Mouse (Mus musculus): ENCODE measurements at regions not wholly inside any gene's neighbourhood (a gene's known extent, or its start where the extent isn't known, plus 50 kb on each side); places are given as distances from the start of the nearest gene placed in this dataset.

DNA sequence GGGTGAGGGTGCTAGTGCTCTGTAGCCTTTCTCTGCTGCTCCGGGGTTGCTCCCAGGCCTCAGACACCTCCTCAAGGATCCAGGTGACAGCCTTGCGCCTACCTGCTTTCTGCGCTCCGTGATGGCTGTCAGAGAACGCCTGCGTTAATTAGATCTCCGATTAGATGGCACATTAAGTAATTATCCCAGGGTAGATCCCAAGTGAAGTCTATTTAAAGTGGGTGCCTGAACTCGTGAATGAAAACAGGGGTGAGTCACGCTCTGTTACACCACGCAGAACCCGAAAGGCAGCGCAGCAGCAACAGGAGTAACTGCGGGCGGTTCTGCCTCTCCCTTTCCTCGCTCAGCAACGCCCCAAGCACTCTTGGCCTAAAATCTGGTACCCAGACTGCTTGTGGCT, 108.2 kb upstream of the Gm14444 start:
- WGBS = 89% methylated on average over 16 of the region's 16 CpGs
- Histone ChIP-seq H3K9me3 (ENCODE audit: control insufficient read depth, low read length) (no peaks in the 10 kb centered on the region), H3K4me2 (ENCODE audit: low read depth, low read length, severe bottlenecking) (no peak overlapping the region), H3K27ac (ENCODE audit: low read depth, low read length) (no peak overlapping the region), H3K36me3 (ENCODE audit: control insufficient read depth, insufficient read depth, low read length) (no peaks in the 10 kb centered on the region), H3K4me3 (ENCODE audit: low read depth, low read length) (no peak overlapping the region), H3K27me3 (ENCODE audit: control insufficient read depth, insufficient read depth, low read length) (no peaks in the 10 kb centered on the region), H3K4me1 (replicated peaks; ENCODE audit: control insufficient read depth, insufficient read depth, low read length) (no peaks in the 10 kb centered on the region), H3K9ac (ENCODE audit: low read length) (no peak overlapping the region)
- DNase-seq (ENCODE audit: low spot score) = no peak
- no peak for ATAC-seq (replicated peaks; ENCODE audit: low FRiP score)

DNA sequence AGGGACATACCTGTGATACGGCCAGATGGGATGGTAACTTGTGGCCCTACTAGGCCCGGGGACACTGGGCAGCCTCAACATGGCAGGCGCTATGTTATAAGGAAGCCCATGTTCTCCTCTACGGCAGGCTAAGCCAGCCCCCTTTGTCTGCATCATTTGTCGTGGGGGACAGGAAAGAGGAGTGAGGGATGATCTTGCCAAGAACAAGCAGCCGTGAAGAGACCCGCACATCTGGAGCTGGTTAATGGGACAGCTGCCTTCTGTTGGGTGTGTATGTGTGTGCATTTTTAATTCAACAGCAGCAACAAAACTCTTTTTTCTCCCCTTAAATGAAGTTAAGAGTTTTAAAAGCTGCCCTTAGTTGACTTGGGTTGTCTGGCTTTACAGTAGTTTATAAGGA, 106.4 kb upstream of the Gm14444 start:
- Histone ChIP-seq H3K9ac (ENCODE audit: low read length) (no peak overlapping the region), H3K4me2 (ENCODE audit: low read depth, low read length, severe bottlenecking) (no peak overlapping the region), H3K4me1 (replicated peaks; ENCODE audit: control insufficient read depth, insufficient read depth, low read length) (no peaks in the 10 kb centered on the region), H3K27me3 (ENCODE audit: control insufficient read depth, insufficient read depth, low read length) (no peaks in the 10 kb centered on the region), H3K4me3 (ENCODE audit: low read depth, low read length) (no peak overlapping the region), H3K27ac (ENCODE audit: low read depth, low read length) (no peak overlapping the region), H3K36me3 (ENCODE audit: control insufficient read depth, insufficient read depth, low read length) (no peaks in the 10 kb centered on the region), H3K9me3 (ENCODE audit: control insufficient read depth, low read length) (no peaks in the 10 kb centered on the region)
- 77% methylated on average over 7 of the region's 7 CpGs for WGBS
- ATAC-seq (replicated peaks; ENCODE audit: low FRiP score) (no peak), DNase-seq (ENCODE audit: low spot score) (no peak)

DNA sequence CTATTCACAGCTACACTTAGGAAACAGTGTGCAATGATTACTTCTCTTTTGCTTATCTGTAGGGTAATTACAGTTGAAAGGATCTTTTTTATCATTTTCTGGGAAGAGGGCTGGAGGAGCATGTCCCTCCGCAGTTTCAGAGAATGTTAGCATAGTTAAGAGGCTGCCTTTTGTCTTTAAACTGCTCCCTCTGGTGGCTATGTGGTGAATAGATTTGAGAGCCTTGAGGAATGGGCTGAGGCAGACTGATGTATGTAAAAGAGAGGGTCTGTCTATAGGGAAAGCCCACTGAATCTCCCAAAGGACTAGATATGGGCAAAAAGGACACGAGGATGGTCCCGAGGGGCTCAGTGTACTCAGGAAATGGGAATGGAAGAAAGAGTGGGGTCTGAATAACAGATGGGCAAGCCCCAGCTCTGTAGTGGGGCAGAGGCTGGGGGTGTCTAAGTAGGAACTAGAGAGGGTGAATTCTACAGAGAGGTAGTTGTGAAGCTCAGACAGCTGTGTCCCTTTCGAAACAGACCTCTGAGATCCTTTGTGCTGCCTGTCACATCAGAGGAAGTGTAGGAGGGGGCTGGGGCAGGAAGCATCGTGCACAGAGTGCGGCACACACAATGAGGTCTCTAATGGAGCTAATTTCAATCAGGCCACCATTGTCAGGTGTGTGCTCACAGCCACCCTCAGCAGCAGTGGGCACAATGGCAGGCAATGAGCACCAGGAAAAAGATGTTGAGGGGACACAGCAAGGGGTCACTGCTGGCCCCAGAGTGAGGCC, 104.0 kb upstream of the Gm14444 start:
- 50% methylated on average over 6 of the region's 6 CpGs for WGBS
- Histone ChIP-seq H3K4me3 (ENCODE audit: low read depth, low read length) (no peak overlapping the region), H3K4me2 (ENCODE audit: low read depth, low read length, severe bottlenecking) (no peak overlapping the region), H3K9me3 (ENCODE audit: control insufficient read depth, low read length) (no peaks in the 10 kb centered on the region), H3K4me1 (replicated peaks; ENCODE audit: control insufficient read depth, insufficient read depth, low read length) (no peaks in the 10 kb centered on the region), H3K27ac (ENCODE audit: low read depth, low read length) (no peak overlapping the region), H3K9ac (ENCODE audit: low read length) (no peak overlapping the region), H3K36me3 (ENCODE audit: control insufficient read depth, insufficient read depth, low read length) (no peaks in the 10 kb centered on the region), H3K27me3 (ENCODE audit: control insufficient read depth, insufficient read depth, low read length) (no peaks in the 10 kb centered on the region)
- peak; percentile 81 for ATAC-seq (replicated peaks; ENCODE audit: low FRiP score)
- peak; percentile 58 for DNase-seq (ENCODE audit: low spot score)

GRCm38 (mm10) chr2:174917146-174917905, 92.7 kb upstream of the Gm14444 start:
- Histone ChIP-seq H3K27ac (ENCODE audit: low read depth, low read length) (peak overlapping the region; percentile 95), H3K27me3 (ENCODE audit: control insufficient read depth, insufficient read depth, low read length) (no peaks in the 10 kb centered on the region), H3K4me1 (replicated peaks; ENCODE audit: control insufficient read depth, insufficient read depth, low read length) (peaks cover 11% of the 10 kb centered on the region; the same call in 1 of the 2 replicates), H3K4me3 (ENCODE audit: low read depth, low read length) (no peak overlapping the region), H3K4me2 (ENCODE audit: low read depth, low read length, severe bottlenecking) (peak overlapping the region; percentile 37), H3K9ac (ENCODE audit: low read length) (peak overlapping the region; percentile 61), H3K36me3 (ENCODE audit: control insufficient read depth, insufficient read depth, low read length) (no peaks in the 10 kb centered on the region), H3K9me3 (ENCODE audit: control insufficient read depth, low read length) (no peaks in the 10 kb centered on the region)
- ATAC-seq (replicated peaks; ENCODE audit: low FRiP score) = peak; percentile 96
- peak; percentile 91 for DNase-seq (ENCODE audit: low spot score)
- 12% methylated on average over 10 of the region's 10 CpGs for whole genome bisulfite sequencing

DNA sequence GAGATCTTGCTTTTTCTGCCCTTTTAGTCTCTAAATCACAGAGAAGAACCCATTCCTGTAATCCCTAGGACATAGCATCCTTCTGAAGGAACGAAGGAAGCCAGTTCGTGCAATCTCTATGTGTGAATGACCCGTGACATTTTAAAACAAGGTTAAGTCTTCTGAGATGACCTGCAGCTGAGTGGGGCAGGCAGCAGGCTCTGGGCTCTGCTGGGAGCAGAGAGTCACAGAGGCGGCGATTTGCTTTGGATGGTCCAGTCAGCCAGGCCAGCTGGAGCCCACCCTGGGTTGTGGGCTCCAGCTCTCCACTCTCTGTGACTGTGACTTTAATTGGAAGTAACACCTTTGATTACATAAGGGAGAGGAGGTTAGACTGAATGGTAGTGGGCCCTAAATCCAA, 92.1 kb upstream of the Gm14444 start:
- H3K4me2 ChIP-seq (ENCODE audit: low read depth, low read length, severe bottlenecking) = peak overlapping the region; percentile 30; the same call in 1 of the 2 replicates

DNA sequence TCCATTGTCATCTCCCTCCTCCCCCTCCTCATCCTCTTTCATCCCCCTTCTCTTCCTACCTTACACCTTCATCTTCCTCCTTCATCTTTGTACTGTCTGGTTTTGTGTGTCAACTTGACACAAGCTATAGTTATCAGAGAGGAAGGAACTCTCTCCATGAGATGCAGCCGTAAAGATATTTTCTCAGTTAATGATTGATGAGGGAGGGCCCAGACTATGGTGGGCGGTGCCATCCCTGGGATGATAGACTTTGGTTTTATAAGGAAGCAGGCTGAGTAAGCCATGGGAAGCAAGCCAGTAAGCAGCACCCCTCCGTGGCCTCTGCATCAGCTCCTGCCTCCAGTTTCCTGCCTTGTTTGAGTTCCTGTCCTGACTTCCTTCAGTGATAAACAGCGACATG, 87.8 kb upstream of the Gm14444 start:
- ATAC-seq (replicated peaks; ENCODE audit: low FRiP score) = no peak
- Histone ChIP-seq H3K9ac (ENCODE audit: low read length) (no peak overlapping the region), H3K4me1 (replicated peaks; ENCODE audit: control insufficient read depth, insufficient read depth, low read length) (peaks cover 11% of the 10 kb centered on the region; the same call in 1 of the 2 replicates), H3K27me3 (ENCODE audit: control insufficient read depth, insufficient read depth, low read length) (no peaks in the 10 kb centered on the region), H3K4me3 (ENCODE audit: low read depth, low read length) (no peak overlapping the region), H3K36me3 (ENCODE audit: control insufficient read depth, insufficient read depth, low read length) (no peaks in the 10 kb centered on the region), H3K27ac (ENCODE audit: low read depth, low read length) (no peak overlapping the region), H3K9me3 (ENCODE audit: control insufficient read depth, low read length) (no peaks in the 10 kb centered on the region), H3K4me2 (ENCODE audit: low read depth, low read length, severe bottlenecking) (no peak overlapping the region)
- WGBS = 83% methylated on average over 4 of the region's 4 CpGs
- DNase-seq (ENCODE audit: low spot score) = peak; percentile 22

More for the DNA sequence above, 92.1 kb upstream of the Gm14444 start:
- no peaks in the 10 kb centered on the region for H3K27me3 ChIP-seq (ENCODE audit: control insufficient read depth, insufficient read depth, low read length)
- ATAC-seq (replicated peaks; ENCODE audit: low FRiP score) (peak; percentile 66), DNase-seq (ENCODE audit: low spot score) (peak; percentile 70)
- peak overlapping the region; percentile 95 for H3K27ac ChIP-seq (ENCODE audit: low read depth, low read length)
- no peak overlapping the region for H3K4me3 ChIP-seq (ENCODE audit: low read depth, low read length)
- peak overlapping the region; percentile 61 for H3K9ac ChIP-seq (ENCODE audit: low read length)
- H3K36me3 ChIP-seq (ENCODE audit: control insufficient read depth, insufficient read depth, low read length) = no peaks in the 10 kb centered on the region
- H3K9me3 ChIP-seq (ENCODE audit: control insufficient read depth, low read length) = no peaks in the 10 kb centered on the region
- H3K4me1 ChIP-seq (replicated peaks; ENCODE audit: control insufficient read depth, insufficient read depth, low read length) = peaks cover 11% of the 10 kb centered on the region; the same call in 1 of the 2 replicates
- WGBS = 5% methylated on average over 5 of the region's 5 CpGs

DNA sequence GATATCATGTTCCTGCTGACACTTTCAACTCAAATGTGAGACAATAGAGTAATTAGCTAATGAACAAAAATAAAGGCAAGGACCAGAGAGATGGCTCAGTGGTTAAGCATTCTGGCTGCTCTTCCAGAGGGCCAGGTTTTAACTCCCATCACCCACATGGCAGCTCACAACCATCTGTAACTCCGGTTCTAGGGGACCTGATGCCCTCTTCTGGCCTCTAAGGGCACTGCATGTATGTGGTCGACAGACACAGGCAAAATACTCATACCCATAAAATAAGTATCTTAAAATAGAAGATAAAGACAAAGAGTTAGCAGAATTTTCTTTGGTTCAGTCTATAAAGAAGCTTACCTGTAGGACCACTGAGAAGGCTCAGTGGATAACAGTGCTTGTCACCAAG, 80.3 kb upstream of the Gm14444 start:
- Histone ChIP-seq H3K9ac (ENCODE audit: low read length) (no peak overlapping the region), H3K4me2 (ENCODE audit: low read depth, low read length, severe bottlenecking) (no peak overlapping the region), H3K9me3 (ENCODE audit: control insufficient read depth, low read length) (no peaks in the 10 kb centered on the region), H3K4me1 (replicated peaks; ENCODE audit: control insufficient read depth, insufficient read depth, low read length) (no peaks in the 10 kb centered on the region), H3K27ac (ENCODE audit: low read depth, low read length) (no peak overlapping the region), H3K27me3 (ENCODE audit: control insufficient read depth, insufficient read depth, low read length) (no peaks in the 10 kb centered on the region), H3K36me3 (ENCODE audit: control insufficient read depth, insufficient read depth, low read length) (no peaks in the 10 kb centered on the region), H3K4me3 (ENCODE audit: low read depth, low read length) (no peak overlapping the region)
- DNase-seq (ENCODE audit: low spot score) (no peak), ATAC-seq (replicated peaks; ENCODE audit: low FRiP score) (no peak)
- WGBS = 71% methylated on average over 2 of the region's 2 CpGs

DNA sequence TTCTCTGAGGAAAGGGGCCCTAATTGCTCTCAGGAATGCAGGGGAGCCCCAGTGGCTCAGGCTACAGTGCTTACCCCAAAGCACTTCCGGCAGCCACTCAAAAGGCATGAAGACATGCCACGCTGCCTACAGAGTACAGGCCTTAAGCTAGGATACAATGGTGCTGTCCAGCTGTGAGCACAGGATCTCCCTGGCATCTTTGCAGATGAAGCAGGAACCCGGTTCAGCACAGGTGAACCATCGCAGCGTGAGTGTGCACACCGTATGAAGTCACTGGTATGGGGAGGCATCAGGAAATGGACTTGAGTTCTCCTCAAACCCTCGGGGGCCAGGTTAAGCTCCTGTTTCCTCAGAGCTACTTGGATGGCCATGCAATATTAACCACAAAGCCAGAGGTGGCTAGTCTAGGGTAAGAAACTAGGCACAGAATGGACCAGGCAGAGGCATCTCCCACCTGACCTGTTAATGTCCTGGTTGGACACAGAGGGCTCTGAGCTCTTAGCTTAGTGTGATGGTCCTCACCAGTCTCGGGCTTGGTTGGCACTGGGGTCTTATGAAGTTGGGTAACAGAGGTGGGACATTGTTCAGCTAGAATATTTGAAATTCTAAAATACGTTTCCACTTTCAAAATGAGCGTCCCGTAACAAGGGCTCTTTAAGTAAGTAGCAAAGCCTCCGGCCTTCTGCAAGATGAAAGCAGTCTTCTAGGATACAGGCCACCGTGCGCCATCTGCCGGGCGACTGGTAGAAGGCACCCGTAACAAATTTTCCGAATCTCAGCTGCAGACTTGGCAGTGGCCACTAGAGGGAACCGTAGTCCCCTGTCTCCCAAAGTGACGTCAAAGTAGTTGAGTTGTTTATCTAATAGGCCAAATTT, 77.7 kb upstream of the Gm14444 start:
- no peaks in the 10 kb centered on the region for H3K36me3 ChIP-seq (ENCODE audit: control insufficient read depth, insufficient read depth, low read length)
- no peaks in the 10 kb centered on the region for H3K9me3 ChIP-seq (ENCODE audit: control insufficient read depth, low read length)
- no peaks in the 10 kb centered on the region for H3K27me3 ChIP-seq (ENCODE audit: control insufficient read depth, insufficient read depth, low read length)
- no peak overlapping the region for H3K4me2 ChIP-seq (ENCODE audit: low read depth, low read length, severe bottlenecking)
- H3K27ac ChIP-seq (ENCODE audit: low read depth, low read length) = no peak overlapping the region
- H3K4me3 ChIP-seq (ENCODE audit: low read depth, low read length) = no peak overlapping the region
- peak; percentile 70 for ATAC-seq (replicated peaks; ENCODE audit: low FRiP score)
- no peak overlapping the region for H3K9ac ChIP-seq (ENCODE audit: low read length)
- H3K4me1 ChIP-seq (replicated peaks; ENCODE audit: control insufficient read depth, insufficient read depth, low read length) = no peaks in the 10 kb centered on the region
- DNase-seq (ENCODE audit: low spot score) = peak; percentile 93
- WGBS = 37% methylated on average over 20 of the region's 20 CpGs
